15 mouse cellular contexts compared by ENCODE assay signal in the genomic region with DNA sequence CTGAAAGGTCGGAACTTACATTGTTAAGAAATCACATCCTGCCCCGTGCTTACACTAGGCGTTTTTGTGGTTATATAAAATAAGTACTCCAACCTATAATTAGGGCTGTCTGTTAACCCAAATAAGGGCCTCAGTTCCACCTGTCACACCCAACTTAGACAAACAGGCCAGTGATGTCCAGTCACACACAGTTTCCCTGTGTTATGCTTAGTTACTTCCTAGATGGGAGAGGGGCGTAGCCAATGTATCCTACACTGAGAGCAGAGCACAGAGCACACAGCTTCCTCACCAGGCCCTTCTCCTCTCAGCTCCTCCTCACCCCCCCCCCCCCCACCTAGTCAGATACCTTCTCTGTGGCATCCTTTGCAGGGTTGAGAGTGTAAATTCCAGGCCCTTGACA.
"Had no signal": no experiment of that assay in that cellular context is flagged by ENCODE, and none has a peak within 500 bp of the region (broad histone marks: within the 10 kb centered on the region; RNA-seq: fewer than 3 reads in every experiment).

No protein-coding gene starts in this region.

- DNase-seq: kidney, adult 11 months; kidney, adult 8-10 months; kidney, postnatal 10 days; kidney, postnatal 36 days; layer of hippocampus, postnatal 36 days; lung, adult 18-20 months; lung, postnatal 10 days; lung, postnatal 36 days; thymus, adult 18-20 months; thymus, postnatal 36 days had no signal

- H3K27me3 ChIP-seq: kidney, embryonic 15.5 days; liver, embryonic 15.5 days; midbrain, embryonic 12.5 days; midbrain, embryonic 15.5 days had no signal

- ATAC-seq: midbrain, embryonic 15.5 days had no signal

- H3K9ac ChIP-seq: kidney, embryonic 15.5 days; liver, embryonic 15.5 days; midbrain, embryonic 12.5 days; midbrain, embryonic 15.5 days had no signal

- H3K36me3 ChIP-seq: kidney, embryonic 15.5 days; midbrain, embryonic 12.5 days; midbrain, embryonic 15.5 days had no signal

- H3K4me3 ChIP-seq: kidney, embryonic 15.5 days; left cerebral cortex, adult 2 months; liver, embryonic 15.5 days; midbrain, embryonic 12.5 days; midbrain, embryonic 15.5 days had no signal

- H3K4me2 ChIP-seq: kidney, embryonic 15.5 days; liver, embryonic 15.5 days; midbrain, embryonic 12.5 days; midbrain, embryonic 15.5 days had no signal

- H3K9me3 ChIP-seq: kidney, embryonic 15.5 days; liver, embryonic 15.5 days; midbrain, embryonic 12.5 days; midbrain, embryonic 15.5 days had no signal

- H3K27ac ChIP-seq: kidney, embryonic 15.5 days; left cerebral cortex, adult 2 months; liver, embryonic 15.5 days; midbrain, embryonic 12.5 days; midbrain, embryonic 15.5 days had no signal
